Mouse (Mus musculus): ENCODE measurements at regions not wholly inside any gene's neighbourhood (a gene's known extent, or its start where the extent isn't known, plus 50 kb on each side); places are given as distances from the start of the nearest gene placed in this dataset.

GRCm38 (mm10) chr5:52309317-52310060, 54.1 kb upstream of the Sod3 start:
- TF ChIP-seq EP300 (IDR thresholded peaks at IDR 0.05; ENCODE audit: low read depth) = no peak
- TF ChIP-seq CTCF (IDR thresholded peaks at IDR 0.05; ENCODE audit: low read depth) = no peak
